Mouse (Mus musculus) skeletal muscle tissue, adult 2 months (tissue): Measurements from ENCODE around the gene Iqgap2.

Experiments used
- DNase-seq: peaks from one replicate; pipeline ENCODE4 v3.0.0-alpha.2; 2012; ENCODE audit warnings: low read depth, low spot score

The Iqgap2 gene

DNA sequence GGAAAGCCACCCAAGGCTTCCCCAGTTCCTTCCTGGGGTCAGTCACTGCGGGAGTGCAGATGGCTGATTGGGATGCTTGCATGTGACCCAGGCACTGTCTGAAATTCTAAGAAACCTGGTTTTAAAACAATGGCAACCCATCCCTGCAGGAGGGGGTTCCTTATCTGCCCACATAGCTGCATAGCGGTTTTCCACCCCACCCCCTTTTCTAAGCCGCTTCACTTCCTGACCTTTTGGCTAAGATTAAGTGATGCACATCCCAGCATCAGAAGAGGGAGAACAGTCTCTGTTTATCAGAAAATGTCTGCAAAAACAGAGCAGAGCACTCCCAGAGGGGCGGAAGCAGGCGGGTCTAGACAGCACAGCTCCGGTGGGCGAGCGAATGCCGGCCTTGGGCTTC is 234.6 kb downstream of the Iqgap2 start:
- no peak for DNase-seq

DNA sequence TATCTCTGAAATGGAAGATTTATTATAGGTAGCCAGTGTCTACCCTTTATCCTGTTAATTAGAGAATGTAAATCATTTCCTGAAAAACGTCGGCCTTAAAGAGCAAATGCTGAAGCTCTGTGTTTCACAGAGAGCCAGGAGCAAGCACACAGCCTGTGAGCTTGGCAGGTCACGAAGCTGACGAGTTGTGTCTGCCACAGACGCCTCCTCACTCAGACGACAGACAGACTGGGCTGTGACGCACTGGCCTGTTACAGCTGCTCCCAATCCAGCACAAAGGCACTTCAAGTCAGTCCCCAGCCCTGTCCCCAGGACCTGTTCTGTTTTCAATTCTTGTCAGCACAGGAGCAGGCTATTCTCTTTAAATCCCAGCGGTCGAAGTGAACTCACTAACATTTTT is 236.4 kb downstream of the Iqgap2 start:
- no peak for DNase-seq

DNA sequence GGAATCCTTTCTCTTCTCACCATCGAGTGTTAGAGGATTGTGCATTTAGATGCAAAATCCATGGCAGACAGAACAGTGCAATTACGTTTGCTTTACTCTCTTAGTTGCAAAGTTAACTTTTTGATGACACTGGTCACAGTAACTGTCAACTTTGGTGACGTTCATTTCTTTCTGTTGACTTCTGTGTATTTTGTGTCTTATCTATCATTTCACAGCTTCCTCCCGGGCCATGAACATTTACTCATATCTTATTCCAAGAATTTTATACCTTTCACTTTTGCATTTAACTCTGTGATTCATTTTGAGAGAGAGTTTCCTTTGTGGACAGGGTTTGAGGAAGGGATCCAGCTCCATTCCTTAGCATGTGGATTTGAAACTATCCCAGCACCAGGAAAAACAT is 238.0 kb downstream of the Iqgap2 start:
- DNase-seq = no peak

- no peak for DNase-seq
These were observed 239.7 kb downstream of the Iqgap2 start for GRCm38 (mm10) chr13:95651870-95652668.

- no peak for DNase-seq
These were observed 241.8 kb downstream of the Iqgap2 start for GRCm38 (mm10) chr13:95649941-95650340.

- DNase-seq = no peak
These were observed 244.5 kb downstream of the Iqgap2 start for GRCm38 (mm10) chr13:95647248-95647647.

DNA sequence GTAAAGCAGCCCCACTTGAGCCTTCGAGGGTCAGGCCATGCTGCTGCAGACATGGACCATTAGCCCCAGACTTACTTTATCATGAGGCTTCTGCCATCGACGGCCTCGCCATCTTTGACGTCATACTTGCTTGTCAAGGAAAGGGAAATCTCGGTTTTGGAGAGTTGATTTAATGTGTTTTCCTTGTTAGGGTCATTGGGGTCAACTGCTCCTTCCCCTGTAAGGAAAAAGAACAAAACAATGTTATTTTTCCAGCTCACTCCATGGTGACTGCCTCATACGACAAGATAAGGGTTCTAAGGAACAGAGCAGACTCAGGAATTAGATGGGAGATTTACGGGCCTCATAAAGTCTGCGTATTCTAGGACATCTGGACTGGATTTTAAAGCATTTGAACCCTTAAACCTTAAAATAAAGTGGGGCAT is 245.0 kb downstream of the Iqgap2 start:
- DNase-seq = no peak

DNA sequence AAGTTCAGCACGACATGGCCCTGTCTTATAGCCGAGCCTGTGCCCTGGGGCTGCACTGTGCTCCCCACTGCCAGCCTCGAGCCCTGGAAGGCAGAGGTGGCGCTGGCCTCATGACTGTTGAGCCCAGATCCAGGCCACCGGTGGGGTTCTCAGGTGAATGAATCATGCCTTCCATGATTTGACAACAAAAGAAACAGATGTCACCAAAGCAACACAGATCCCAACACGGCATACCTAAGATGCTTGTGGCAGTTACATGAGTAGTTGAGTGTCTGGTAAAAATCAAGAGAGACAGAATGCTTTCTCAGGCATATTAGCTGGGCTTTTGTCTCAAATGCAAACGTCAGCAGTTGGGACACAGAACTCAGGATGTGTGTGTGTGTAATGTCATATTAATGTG is 248.0 kb downstream of the Iqgap2 start:
- no peak for DNase-seq

DNA sequence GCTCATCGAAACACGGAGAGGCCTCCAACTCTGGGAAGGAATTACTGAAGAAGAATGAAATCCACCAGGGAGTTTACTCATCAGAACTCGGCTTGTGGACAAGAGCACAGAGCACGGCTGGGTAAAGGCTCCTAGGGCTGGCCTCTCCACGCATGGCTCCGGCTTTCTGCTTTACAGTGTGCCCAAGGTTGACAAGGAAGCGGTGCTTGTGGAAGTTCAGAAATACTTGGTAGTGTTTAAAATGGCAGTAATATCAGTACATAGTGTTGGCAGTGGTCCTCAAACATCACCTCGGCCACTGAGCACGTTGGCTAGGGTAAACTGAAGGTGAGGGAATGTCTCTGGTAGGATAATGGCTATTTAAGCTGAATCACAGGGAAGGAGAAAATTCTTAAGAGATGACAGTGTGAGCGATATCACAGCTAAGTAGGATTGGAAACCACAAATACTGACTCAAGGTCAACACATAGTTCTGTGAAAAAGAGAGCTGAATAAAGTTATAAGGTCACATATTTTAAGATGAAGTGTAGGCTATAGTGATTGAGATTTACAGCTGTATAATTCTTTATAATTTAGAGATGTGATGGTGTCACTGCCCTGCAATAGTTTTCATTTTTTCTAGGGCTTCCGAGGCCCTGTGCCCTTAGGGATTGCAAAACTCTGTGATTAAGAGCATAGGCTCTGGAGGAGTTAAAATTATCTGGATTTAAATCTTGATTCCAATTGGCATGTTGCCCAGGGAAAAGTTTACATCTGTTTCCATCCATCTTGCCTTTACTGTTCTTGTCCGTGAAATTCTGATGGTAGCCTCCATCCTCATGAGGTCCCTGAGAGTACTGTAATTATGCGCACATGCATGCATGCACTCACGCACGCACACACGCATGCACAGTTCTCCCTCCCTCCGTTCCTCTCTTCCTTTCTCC is 250.4 kb downstream of the Iqgap2 start:
- no peak for DNase-seq

DNA sequence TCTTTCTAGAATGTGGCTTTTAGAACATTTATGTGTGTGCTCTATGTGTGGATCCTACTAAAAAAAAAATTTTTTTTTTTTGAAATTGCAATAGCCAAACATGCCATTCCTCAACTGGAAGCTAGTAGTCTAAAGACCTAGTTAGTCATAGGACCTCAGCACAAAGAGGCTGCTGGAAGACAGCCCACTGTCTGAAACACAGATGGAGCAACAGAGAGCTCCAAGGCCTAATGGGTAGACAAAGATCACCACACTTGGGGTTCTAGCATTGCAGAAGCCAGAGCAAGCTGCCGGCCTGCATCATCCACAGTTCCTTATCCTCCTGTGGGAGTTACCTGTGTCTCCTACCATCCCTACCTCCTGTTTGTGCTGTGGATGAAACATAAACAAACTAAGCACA is 251.3 kb downstream of the Iqgap2 start:
- no peak for DNase-seq

- no peak for DNase-seq
These were observed 252.2 kb downstream of the Iqgap2 start for GRCm38 (mm10) chr13:95639336-95640116.

GRCm38 (mm10) chr13:95638894-95639293 is 252.8 kb downstream of the Iqgap2 start:
- no peak for DNase-seq

- DNase-seq = no peak
These were observed 254.0 kb downstream of the Iqgap2 start for GRCm38 (mm10) chr13:95637737-95638136.

DNA sequence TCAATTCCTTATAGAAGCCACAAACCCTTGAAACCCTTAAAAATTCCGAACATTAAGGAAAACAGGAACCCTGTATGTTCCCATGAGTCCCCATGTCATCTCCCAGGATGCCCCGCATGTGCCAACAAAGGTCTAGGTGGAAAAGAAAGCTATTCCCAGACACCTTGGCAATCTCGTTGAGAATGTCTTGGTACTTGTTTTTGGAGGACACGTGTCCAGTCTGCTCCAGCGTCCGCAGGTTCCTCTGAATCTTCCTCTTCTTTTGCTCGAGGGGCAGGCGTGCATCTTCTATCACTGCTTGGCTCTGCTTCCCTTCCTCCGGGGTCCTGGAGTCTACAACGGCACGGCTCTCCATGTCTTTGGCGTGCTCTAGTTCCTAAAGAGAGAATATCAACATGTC is 256.4 kb downstream of the Iqgap2 start:
- DNase-seq = no peak

GRCm38 (mm10) chr13:95634451-95634850 is 257.3 kb downstream of the Iqgap2 start:
- DNase-seq = no peak

DNA sequence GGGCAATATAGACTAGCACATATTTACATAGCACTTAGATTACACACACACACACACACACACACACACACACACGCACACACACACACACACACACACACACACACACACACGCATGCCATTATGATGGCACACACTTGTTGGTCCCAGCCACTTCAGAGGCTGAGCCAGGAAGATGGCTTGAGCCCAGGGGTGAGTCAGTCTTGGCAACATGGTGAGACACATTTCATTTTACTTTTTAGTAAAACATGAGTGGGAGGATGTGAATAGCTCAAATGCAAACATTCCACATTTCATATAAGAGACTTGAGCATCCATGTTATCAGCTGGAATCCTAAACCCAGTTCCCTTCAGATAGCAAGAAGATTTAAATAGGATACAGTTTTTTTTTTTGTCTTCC is 258.3 kb downstream of the Iqgap2 start:
- DNase-seq = no peak

DNA sequence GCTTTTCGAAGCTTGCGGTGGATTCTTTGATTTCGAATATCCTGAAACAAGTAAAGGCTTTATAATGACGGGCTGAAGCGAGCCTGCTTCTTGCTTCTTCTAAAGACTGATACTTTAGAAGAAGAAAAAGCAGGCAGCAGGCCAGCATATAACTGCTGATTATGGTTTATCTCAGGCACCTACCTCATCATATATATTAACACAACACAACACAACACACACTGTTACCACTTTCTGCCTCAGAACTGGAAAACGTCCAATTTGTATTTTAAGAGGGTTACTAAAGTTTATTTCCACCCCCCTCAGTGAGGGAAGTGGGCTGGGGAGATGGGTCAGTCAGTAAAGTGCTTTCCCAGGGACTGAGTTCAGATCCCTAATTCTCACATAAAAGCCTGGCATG is 259.6 kb downstream of the Iqgap2 start:
- DNase-seq = no peak

DNA sequence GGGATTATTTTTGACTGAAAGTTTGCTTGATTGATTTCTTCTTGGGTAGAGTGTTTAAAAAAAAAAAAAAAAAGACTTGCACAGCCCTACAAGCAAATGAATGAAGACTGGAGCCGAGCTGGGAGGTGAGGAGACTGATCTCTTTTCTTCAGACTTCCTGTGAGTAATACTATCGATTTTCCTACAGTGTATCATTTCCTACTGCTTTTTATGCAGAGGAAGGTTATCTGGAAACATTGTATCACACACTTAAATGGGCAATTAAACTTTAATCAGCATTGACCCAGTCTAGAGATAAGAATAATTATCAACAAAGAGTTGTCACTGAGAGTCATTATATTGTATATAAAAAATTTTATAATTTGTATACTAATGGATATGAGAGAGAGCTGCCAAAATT is 261.0 kb downstream of the Iqgap2 start:
- DNase-seq = no peak

GRCm38 (mm10) chr13:95629751-95630150 is 262.0 kb downstream of the Iqgap2 start:
- no peak for DNase-seq

- no peak for DNase-seq
These were observed 265.0 kb downstream of the Iqgap2 start for GRCm38 (mm10) chr13:95626696-95627095.

DNA sequence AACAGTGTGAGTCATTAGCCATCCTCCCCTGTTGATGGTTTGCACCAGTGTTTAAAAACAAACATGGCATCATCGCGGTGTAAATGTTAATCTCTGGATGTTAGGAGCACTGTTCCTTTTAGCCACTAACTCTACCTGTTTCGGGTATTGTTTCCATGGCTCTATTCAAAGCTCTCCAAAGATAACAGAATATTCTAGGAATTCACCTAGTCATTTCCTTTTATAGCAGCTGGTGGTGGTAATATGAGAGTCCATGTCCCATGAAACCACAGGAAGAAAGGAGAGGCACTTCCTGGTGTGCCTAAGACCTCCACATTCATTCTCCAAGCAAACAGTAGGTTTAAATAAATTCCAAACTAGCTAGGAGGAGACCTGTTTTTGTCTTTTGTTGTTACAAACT is 268.7 kb downstream of the Iqgap2 start:
- DNase-seq = no peak

- DNase-seq = no peak
These were observed 270.2 kb downstream of the Iqgap2 start for GRCm38 (mm10) chr13:95621563-95621962.
